Mouse (Mus musculus) embryonic facial prominence, embryonic 12.5 days (tissue): ENCODE data around the gene Zfhx3. TPM values are rescaled to one million over a fixed set of nuclear protein-coding genes. Genes with fewer than 3 reads are reported as not detected.
A peak's percentile ranks its signal among the peaks of the same experiment; 100 is the strongest.

Source experiments
- ATAC-seq: fragments of 200-750 bp; cut with Nextera tagmentation; 2 replicates; pipeline ENCODE4 v1.8.0; 2017; ENCODE audit not compliant: insufficient number of reproducible peaks, insufficient read depth, low FRiP score, low TSS enrichment
- H3K27ac ChIP-seq: fragments of 300-500 bp; sonication (generic); 2 replicates; pipeline ENCODE4 v1.5.1; 2016; ENCODE audit warnings: mild to moderate bottlenecking
- H3K27me3 ChIP-seq: fragments of 300-500 bp; sonication (generic); 2 replicates; pipeline ENCODE4 v1.6.1; 2016; ENCODE audit warnings: mild to moderate bottlenecking, moderate library complexity
- H3K36me3 ChIP-seq: fragments of 300-500 bp; sonication (generic); 2 replicates; pipeline ENCODE4 v1.6.1; 2016; ENCODE audit warnings: mild to moderate bottlenecking
- H3K4me1 ChIP-seq: fragments of 300-500 bp; sonication (generic); 2 replicates; pipeline ENCODE4 v1.6.1; 2016
- H3K4me2 ChIP-seq: fragments of 300-500 bp; sonication (generic); replicated peaks from 2 replicates; pipeline ENCODE4 v1.6.1; 2016; ENCODE audit warnings: mild to moderate bottlenecking, moderate library complexity
- H3K4me3 ChIP-seq: fragments of 300-500 bp; sonication (generic); 2 replicates; pipeline ENCODE4 v1.5.1; 2016; ENCODE audit warnings: mild to moderate bottlenecking
- H3K9ac ChIP-seq: fragments of 300-500 bp; sonication (generic); 2 replicates; pipeline ENCODE4 v1.6.1; 2016; ENCODE audit warnings: mild to moderate bottlenecking, moderate library complexity
- H3K9me3 ChIP-seq: fragments of 300-500 bp; sonication (generic); 2 replicates; pipeline ENCODE4 v1.6.1; 2016; ENCODE audit warnings: mild to moderate bottlenecking, moderate library complexity
- WGBS: fragments of 180-500 bp; shearing (Covaris S2); methylation state at CpG from one replicate; pipeline ENCODE4 v1.1.7; 2016; 5-methylcytosine and 5-hydroxymethylcytosine counted together
- polyA plus RNA-seq: library from polyadenylated mRNA; unstranded; fragments of >200 nt; fragmentation: Nextera tagmentation; extraction: Ambion mirVana; gene quantifications from 2 replicates; pipeline ENCODE4 v1.2.1, GENCODE M21; 2016

Gene Zfhx3
- polyA plus RNA-seq, 1 experiment from 2014 or later = 43.1 TPM

GRCm38 (mm10) chr8:108824049-108824448 is 881.6 kb downstream of the Zfhx3 start:
- Histone ChIP-seq H3K9me3 (no peaks in the 10 kb centered on the region), H3K27me3 (no peaks in the 10 kb centered on the region), H3K9ac (no peak overlapping the region), H3K4me2 (no peak overlapping the region), H3K27ac (no peak overlapping the region), H3K36me3 (no peaks in the 10 kb centered on the region; the same call in 1 of the 2 replicates), H3K4me3 (no peak overlapping the region), H3K4me1 (peaks cover 44% of the 10 kb centered on the region)
- no peak for ATAC-seq
- WGBS = 93% methylated on average over 4 of the region's 4 CpGs

GRCm38 (mm10) chr8:108826414-108826813 is 884.0 kb downstream of the Zfhx3 start:
- no peak for ATAC-seq
- Histone ChIP-seq H3K27ac (no peak overlapping the region), H3K27me3 (no peaks in the 10 kb centered on the region), H3K4me3 (no peak overlapping the region), H3K9ac (no peak overlapping the region), H3K9me3 (no peaks in the 10 kb centered on the region), H3K36me3 (no peaks in the 10 kb centered on the region; the same call in 1 of the 2 replicates), H3K4me1 (peaks cover 34% of the 10 kb centered on the region), H3K4me2 (no peak overlapping the region)
- 75% methylated on average over 4 of the region's 4 CpGs for WGBS

- WGBS = 49% methylated on average over 15 of the region's 15 CpGs
These were observed 885.0 kb downstream of the Zfhx3 start for GRCm38 (mm10) chr8:108827428-108827827.

GRCm38 (mm10) chr8:108829305-108829717 is 886.9 kb downstream of the Zfhx3 start:
- Histone ChIP-seq H3K4me1 (peaks cover 20% of the 10 kb centered on the region), H3K9ac (no peak overlapping the region), H3K9me3 (no peaks in the 10 kb centered on the region), H3K27ac (no peak overlapping the region), H3K4me2 (no peak overlapping the region; the same call in 1 of the 2 replicates), H3K36me3 (no peaks in the 10 kb centered on the region; the same call in 1 of the 2 replicates), H3K27me3 (no peaks in the 10 kb centered on the region), H3K4me3 (no peak overlapping the region)
- 0 out of 2 replicates have a peak, but pooled peaks have one; percentile 36 for ATAC-seq
- WGBS = 47% methylated on average over 12 of the region's 12 CpGs

More at GRCm38 (mm10) chr8:108827428-108827827, 885.0 kb downstream of the Zfhx3 start:
- H3K4me3 ChIP-seq = no peak overlapping the region
- H3K9ac ChIP-seq = no peak overlapping the region
- no peak overlapping the region for H3K27ac ChIP-seq
- H3K4me2 ChIP-seq = no peak overlapping the region
- no peaks in the 10 kb centered on the region; the same call in 1 of the 2 replicates for H3K36me3 ChIP-seq
- ATAC-seq = no peak
- H3K4me1 ChIP-seq = peaks cover 29% of the 10 kb centered on the region
- no peaks in the 10 kb centered on the region for H3K27me3 ChIP-seq
- H3K9me3 ChIP-seq = no peaks in the 10 kb centered on the region

- ATAC-seq = no peak
- no peak overlapping the region for H3K9ac ChIP-seq
These were observed 892.7 kb downstream of the Zfhx3 start for GRCm38 (mm10) chr8:108835143-108835542.

DNA sequence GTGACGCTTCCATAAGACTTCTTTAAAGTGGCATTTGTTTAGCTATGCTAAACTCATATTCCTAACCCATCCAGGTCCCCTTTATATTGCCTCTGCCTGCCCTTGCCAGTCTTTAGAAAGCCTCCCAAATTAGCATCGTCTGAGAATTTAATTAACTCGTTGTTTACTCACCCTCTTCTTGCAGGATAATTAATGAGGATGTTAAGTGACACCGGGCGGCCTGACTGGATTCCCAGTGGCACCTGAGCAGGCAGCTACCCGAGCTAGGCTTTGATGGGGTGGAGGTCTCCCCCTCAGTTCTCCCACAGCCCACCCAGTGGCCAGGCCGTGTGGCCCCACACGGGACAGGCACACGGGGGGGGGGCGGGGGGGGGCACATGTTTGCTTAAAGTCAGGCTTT is 895.3 kb downstream of the Zfhx3 start:
- peaks cover 7% of the 10 kb centered on the region; the same call in 1 of the 2 replicates for H3K36me3 ChIP-seq
- H3K27ac ChIP-seq = no peak overlapping the region
- no peaks in the 10 kb centered on the region for H3K27me3 ChIP-seq
- peaks cover 15% of the 10 kb centered on the region for H3K4me1 ChIP-seq
- H3K9me3 ChIP-seq = no peaks in the 10 kb centered on the region
- no peak overlapping the region for H3K4me3 ChIP-seq
- WGBS = 24% methylated on average over 10 of the region's 10 CpGs
- H3K4me2 ChIP-seq = no peak overlapping the region
- no peak overlapping the region for H3K9ac ChIP-seq
- no peak for ATAC-seq

More at GRCm38 (mm10) chr8:108835143-108835542, 892.7 kb downstream of the Zfhx3 start:
- no peaks in the 10 kb centered on the region for H3K27me3 ChIP-seq
- WGBS = 90% methylated on average over 11 of the region's 11 CpGs
- no peak overlapping the region for H3K4me2 ChIP-seq
- H3K36me3 ChIP-seq = no peaks in the 10 kb centered on the region; the same call in 1 of the 2 replicates
- no peaks in the 10 kb centered on the region for H3K9me3 ChIP-seq
- H3K4me3 ChIP-seq = no peak overlapping the region
- H3K4me1 ChIP-seq = peaks cover 15% of the 10 kb centered on the region
- no peak overlapping the region for H3K27ac ChIP-seq

- Histone ChIP-seq H3K4me3 (no peak overlapping the region), H3K27ac (no peak overlapping the region), H3K4me2 (no peak overlapping the region), H3K4me1 (peaks cover 15% of the 10 kb centered on the region), H3K9me3 (no peaks in the 10 kb centered on the region), H3K36me3 (peaks cover 7% of the 10 kb centered on the region; the same call in 1 of the 2 replicates), H3K27me3 (no peaks in the 10 kb centered on the region), H3K9ac (no peak overlapping the region)
- ATAC-seq = no peak
- WGBS = 73% methylated on average over 6 of the region's 6 CpGs
These were observed 896.3 kb downstream of the Zfhx3 start for GRCm38 (mm10) chr8:108838761-108839160.

DNA sequence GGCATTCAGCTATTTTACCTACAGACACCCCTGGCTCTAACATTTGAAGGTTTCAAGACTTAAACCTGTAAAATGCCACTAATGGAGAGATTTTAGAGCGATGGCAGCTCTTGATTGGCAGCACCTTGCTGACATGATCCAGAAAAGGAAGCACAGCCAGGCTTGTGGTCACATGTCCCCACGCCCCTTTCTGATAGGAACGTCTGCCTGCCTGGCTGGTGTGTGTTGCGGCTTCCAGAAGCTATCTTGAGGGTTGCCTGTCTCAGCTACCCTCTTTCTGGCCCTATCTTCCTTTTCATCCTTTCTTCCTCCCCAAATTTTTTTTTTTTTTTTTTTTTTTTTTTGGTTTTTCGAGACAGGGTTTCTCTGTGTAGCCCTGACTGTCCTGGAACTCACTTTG is 899.9 kb downstream of the Zfhx3 start:
- H3K9ac ChIP-seq = no peak overlapping the region
- no peaks in the 10 kb centered on the region for H3K9me3 ChIP-seq
- no peak overlapping the region for H3K4me2 ChIP-seq
- no peak overlapping the region for H3K4me3 ChIP-seq
- 87% methylated on average over 5 of the region's 5 CpGs for WGBS
- no peak overlapping the region for H3K27ac ChIP-seq
- no peaks in the 10 kb centered on the region for H3K27me3 ChIP-seq
- H3K36me3 ChIP-seq = peaks cover 18% of the 10 kb centered on the region
- peaks cover 20% of the 10 kb centered on the region for H3K4me1 ChIP-seq
- no peak for ATAC-seq

GRCm38 (mm10) chr8:108846174-108846573 is 903.7 kb downstream of the Zfhx3 start:
- WGBS = 36% methylated on average over 6 of the region's 6 CpGs

GRCm38 (mm10) chr8:108846827-108847226 is 904.4 kb downstream of the Zfhx3 start:
- Histone ChIP-seq H3K4me2 (no peak overlapping the region), H3K4me1 (0 out of 2 replicates have a peak, but pooled peaks cover 5% of the 10 kb centered on the region), H3K4me3 (no peak overlapping the region), H3K9me3 (no peaks in the 10 kb centered on the region), H3K9ac (no peak overlapping the region), H3K27ac (no peak overlapping the region), H3K27me3 (no peaks in the 10 kb centered on the region), H3K36me3 (peaks cover 11% of the 10 kb centered on the region)
- WGBS = 61% methylated on average over 11 of the region's 11 CpGs
- no peak for ATAC-seq

More at GRCm38 (mm10) chr8:108846174-108846573, 903.7 kb downstream of the Zfhx3 start:
- no peak overlapping the region for H3K4me3 ChIP-seq
- no peak overlapping the region for H3K27ac ChIP-seq
- ATAC-seq = no peak
- no peaks in the 10 kb centered on the region for H3K9me3 ChIP-seq
- H3K4me2 ChIP-seq = no peak overlapping the region
- H3K9ac ChIP-seq = no peak overlapping the region
- no peaks in the 10 kb centered on the region for H3K27me3 ChIP-seq
- H3K4me1 ChIP-seq = 0 out of 2 replicates have a peak, but pooled peaks cover 5% of the 10 kb centered on the region
- peaks cover 12% of the 10 kb centered on the region for H3K36me3 ChIP-seq

GRCm38 (mm10) chr8:108847356-108847755 is 904.9 kb downstream of the Zfhx3 start:
- ATAC-seq = no peak
- WGBS = 69% methylated on average over 2 of the region's 2 CpGs
- H3K36me3 ChIP-seq = peaks cover 11% of the 10 kb centered on the region
- no peak overlapping the region for H3K4me3 ChIP-seq
- no peak overlapping the region for H3K9ac ChIP-seq
- no peak overlapping the region for H3K27ac ChIP-seq
- no peaks in the 10 kb centered on the region for H3K27me3 ChIP-seq
- 0 out of 2 replicates have a peak, but pooled peaks cover 5% of the 10 kb centered on the region for H3K4me1 ChIP-seq
- H3K4me2 ChIP-seq = no peak overlapping the region
- H3K9me3 ChIP-seq = no peaks in the 10 kb centered on the region

DNA sequence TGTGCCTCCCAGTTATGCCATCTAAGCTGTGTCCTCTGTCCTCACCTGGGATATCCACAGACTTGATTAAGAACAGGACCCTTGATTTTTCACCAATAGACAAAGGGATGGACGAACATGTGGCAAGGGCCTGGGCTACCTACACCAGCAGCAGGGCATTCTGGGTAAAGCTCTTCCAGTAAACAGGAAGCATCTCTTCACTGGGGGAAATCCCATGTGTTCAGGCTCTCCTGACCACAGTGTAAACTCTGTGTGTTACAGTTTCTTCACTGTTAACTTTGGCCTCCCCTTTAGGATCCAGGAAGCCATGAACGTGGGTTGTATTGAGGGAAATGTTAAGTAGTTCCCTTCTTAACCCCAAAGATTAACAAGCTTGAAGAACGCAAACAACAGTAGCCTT is 906.0 kb downstream of the Zfhx3 start:
- 0 out of 2 replicates have a peak, but pooled peaks cover 11% of the 10 kb centered on the region for H3K4me1 ChIP-seq
- no peaks in the 10 kb centered on the region for H3K9me3 ChIP-seq
- ATAC-seq = no peak
- no peak overlapping the region for H3K27ac ChIP-seq
- peaks cover 11% of the 10 kb centered on the region for H3K36me3 ChIP-seq
- no peak overlapping the region for H3K9ac ChIP-seq
- no peaks in the 10 kb centered on the region for H3K27me3 ChIP-seq
- H3K4me3 ChIP-seq = no peak overlapping the region
- H3K4me2 ChIP-seq = no peak overlapping the region
- WGBS = 77% methylated on average over 3 of the region's 3 CpGs
